Mouse (Mus musculus) megakaryocyte, embryonic 14.5 days (primary cell): Measurements from ENCODE around the gene Gm42906.

ENCODE experiments used
- FLI1 ChIP-seq: IDR thresholded peaks from 2 replicates; pipeline ENCODE4 v1.6.1; 2012; ENCODE audit warnings: low read length, inconsistent platforms, mixed read lengths
- GATA1 ChIP-seq: IDR thresholded peaks from 3 replicates; pipeline ENCODE4 v1.6.1; 2012; ENCODE audit warnings: mixed read lengths, low read length, inconsistent platforms, borderline replicate concordance

GRCm38 (mm10) chr5:151252213-151252612, 175.8 kb downstream of the Gm42906 start:
- TF ChIP-seq FLI1 = no peak
- TF ChIP-seq GATA1 = no peak
